Mouse (Mus musculus) hindbrain, embryonic 12.5 days (tissue): ENCODE data around the gene Wnt9b. TPM values are rescaled to one million over a fixed set of nuclear protein-coding genes. Genes with fewer than 3 reads are reported as not detected.
A peak's percentile ranks its signal among the peaks of the same experiment; 100 is the strongest.
"Not testable (repeated sequence)": the region's sequence is repeated elsewhere in the genome, so short reads cannot be mapped to it uniquely, and the experiment has no call there.

Experiments used
- ATAC-seq: fragments of 200-750 bp; cut with Nextera tagmentation; 2 replicates; pipeline ENCODE4 v1.8.0; 2017; ENCODE audit warnings: moderate TSS enrichment; ENCODE audit not compliant: low FRiP score
- H3K27ac ChIP-seq: fragments of 300-500 bp; sonication (generic); 2 replicates; pipeline ENCODE4 v1.5.1; 2016; ENCODE audit warnings: mild to moderate bottlenecking
- H3K27me3 ChIP-seq: fragments of 300-500 bp; sonication (generic); 2 replicates; pipeline ENCODE4 v1.6.1; 2016; ENCODE audit warnings: mild to moderate bottlenecking
- H3K36me3 ChIP-seq: fragments of 300-500 bp; sonication (generic); 2 replicates; pipeline ENCODE4 v1.6.1; 2016; ENCODE audit warnings: mild to moderate bottlenecking
- H3K4me1 ChIP-seq: fragments of 300-500 bp; sonication (generic); 2 replicates; pipeline ENCODE4 v1.6.1; 2016
- H3K4me2 ChIP-seq: fragments of 300-500 bp; sonication (generic); replicated peaks from 2 replicates; pipeline ENCODE4 v1.6.1; 2016; ENCODE audit warnings: mild to moderate bottlenecking
- H3K4me3 ChIP-seq: fragments of 300-500 bp; sonication (generic); 2 replicates; pipeline ENCODE4 v1.5.1; 2016; ENCODE audit warnings: mild to moderate bottlenecking
- H3K9ac ChIP-seq: fragments of 300-500 bp; sonication (generic); 2 replicates; pipeline ENCODE4 v1.6.1; 2016; ENCODE audit warnings: mild to moderate bottlenecking, moderate library complexity
- H3K9me3 ChIP-seq: fragments of 300-500 bp; sonication (generic); replicated peaks from 2 replicates; pipeline ENCODE4 v1.6.1; 2016; ENCODE audit warnings: mild to moderate bottlenecking
- WGBS: fragments of 180-500 bp; shearing (Covaris S2); methylation state at CpG from one replicate; pipeline ENCODE4 v1.1.7; 2016; 5-methylcytosine and 5-hydroxymethylcytosine counted together
- polyA plus RNA-seq: library from polyadenylated mRNA; unstranded; fragments of >200 nt; fragmentation: Nextera tagmentation; extraction: Ambion mirVana; gene quantifications from 2 replicates; pipeline ENCODE4 v1.2.1, GENCODE M21; 2016

The Wnt9b gene
- 0.77 and 0.88 TPM in 2 replicates for polyA plus RNA-seq

DNA sequence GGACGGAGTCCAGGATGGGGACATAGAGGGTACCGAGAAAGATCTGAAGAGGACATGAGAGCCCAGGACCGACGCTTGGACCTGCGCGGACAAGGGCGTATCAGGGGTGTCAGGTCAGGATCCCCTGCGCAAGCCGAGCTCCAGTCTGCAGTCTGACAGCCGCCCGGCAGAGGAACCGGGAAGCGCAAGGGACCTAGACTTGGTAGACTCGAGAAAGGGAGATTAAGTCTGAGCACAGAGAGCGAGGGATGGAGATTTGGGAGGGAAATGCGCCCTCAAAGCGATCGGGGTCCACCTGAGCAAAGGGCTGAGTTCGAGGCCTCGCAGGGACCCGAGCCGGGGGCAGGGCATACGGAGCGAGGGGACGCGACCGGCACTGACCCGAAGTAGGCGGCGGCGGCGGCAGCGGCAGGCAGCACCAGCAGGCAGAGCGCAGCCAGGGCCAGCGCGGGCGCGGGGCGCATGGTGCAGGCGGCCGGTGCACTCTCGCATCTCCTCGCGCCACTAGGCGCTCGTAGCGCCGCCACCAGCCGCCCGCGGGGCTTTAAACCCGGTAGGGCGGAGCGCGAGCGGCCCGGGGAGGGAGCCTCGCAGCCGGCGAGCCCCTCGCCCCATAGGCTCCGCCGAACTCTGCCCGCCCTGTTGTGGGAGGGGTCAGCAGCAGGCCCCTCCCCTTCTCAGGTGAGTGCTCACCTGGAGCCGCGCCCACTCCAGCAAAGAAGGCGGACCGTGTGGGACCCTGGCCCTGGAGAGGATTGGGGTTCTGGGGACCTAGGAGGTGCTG lies at the start of gene Wnt9b:
TSS of gene Wnt9b (minus strand) at position 516 of the 784 bp plus-strand sequence.
- Histone ChIP-seq H3K27ac (no peak within 1 kb of the TSS), H3K9me3 (no peaks in the 10 kb centered on the region), H3K9ac (peak within 1 kb of the TSS; percentile 58), H3K36me3 (no peaks in the 10 kb centered on the region), H3K4me2 (peak within 1 kb of the TSS; percentile 85), H3K4me1 (peaks cover 11% of the 10 kb centered on the region), H3K4me3 (peak within 1 kb of the TSS; percentile 44), H3K27me3 (peaks cover 81% of the 10 kb centered on the region)
- ATAC-seq = no peak
- WGBS = 1% methylated on average over 58 of the region's 68 CpGs

DNA sequence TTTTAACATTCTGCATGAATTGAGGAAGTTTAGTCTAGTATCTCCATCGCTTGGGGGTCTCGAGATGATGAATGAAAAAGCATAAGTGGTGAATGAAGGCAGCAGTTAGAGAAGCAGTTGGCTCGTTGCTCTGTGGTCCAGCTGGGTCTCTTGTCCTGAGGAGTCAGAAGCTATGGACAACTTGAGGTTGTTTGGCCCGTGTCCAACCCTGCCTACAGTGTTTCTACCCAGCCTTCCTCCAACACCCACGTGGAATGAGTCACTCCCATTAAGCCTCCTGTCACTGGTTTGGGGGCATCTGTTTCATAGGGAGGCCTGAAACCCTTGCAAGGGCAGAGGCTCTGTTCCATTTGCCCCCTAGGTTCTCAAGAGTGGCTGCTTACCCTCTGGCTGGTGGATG lies 40.3 kb upstream of the Wnt9b start:
- no peak overlapping the region for H3K9ac ChIP-seq
- no peaks in the 10 kb centered on the region for H3K4me1 ChIP-seq
- no peak overlapping the region for H3K4me2 ChIP-seq
- peaks cover 20% of the 10 kb centered on the region for H3K27me3 ChIP-seq
- no peak overlapping the region for H3K27ac ChIP-seq
- no peaks in the 10 kb centered on the region for H3K36me3 ChIP-seq
- ATAC-seq = no peak
- no peaks in the 10 kb centered on the region for H3K9me3 ChIP-seq
- no peak overlapping the region for H3K4me3 ChIP-seq
- WGBS = 74% methylated on average over 5 of the region's 5 CpGs

DNA sequence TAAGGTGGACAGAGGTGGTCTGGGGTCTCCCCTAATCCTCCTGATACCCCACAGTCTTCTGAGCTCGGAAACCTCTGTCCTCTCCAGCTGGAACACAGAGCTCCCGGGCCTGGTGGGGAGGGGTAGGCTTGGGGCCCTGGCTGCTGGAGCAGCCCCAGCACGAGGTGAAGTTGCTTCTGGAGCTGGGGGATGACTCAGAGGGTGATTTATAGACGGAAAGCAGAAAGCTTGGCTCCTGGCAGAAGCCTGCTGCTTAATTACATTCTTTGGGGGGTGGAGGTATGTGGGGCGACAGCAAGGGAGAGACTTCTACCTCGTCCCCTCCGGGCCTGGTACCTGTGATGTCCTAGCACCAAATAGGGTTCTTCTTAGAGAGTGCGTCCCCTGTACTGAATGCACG lies 30.5 kb upstream of the Wnt9b start:
- H3K9ac ChIP-seq = no peak overlapping the region
- H3K36me3 ChIP-seq = no peaks in the 10 kb centered on the region
- ATAC-seq = no peak
- H3K27me3 ChIP-seq = peaks cover 28% of the 10 kb centered on the region
- no peak overlapping the region for H3K4me2 ChIP-seq
- no peak overlapping the region for H3K27ac ChIP-seq
- peaks cover 8% of the 10 kb centered on the region; the same call in 1 of the 2 replicates for H3K4me1 ChIP-seq
- 67% methylated on average over 9 of the region's 9 CpGs for WGBS
- no peaks in the 10 kb centered on the region for H3K9me3 ChIP-seq
- H3K4me3 ChIP-seq = no peak overlapping the region

DNA sequence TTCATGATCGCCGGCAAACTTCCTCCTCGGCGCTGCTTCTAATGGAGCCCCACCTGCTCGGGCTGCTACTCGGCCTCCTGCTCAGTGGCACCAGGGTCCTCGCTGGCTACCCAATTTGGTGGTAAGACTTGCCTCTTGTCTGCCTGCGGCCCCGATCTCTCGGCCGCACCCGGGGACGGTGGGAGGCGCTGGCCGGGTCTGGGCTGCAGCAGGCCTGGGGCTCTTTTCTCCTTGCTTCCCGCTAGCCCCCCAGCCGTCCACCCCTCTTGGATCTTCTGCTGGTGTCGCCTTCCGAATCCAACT lies 24.6 kb upstream of the Wnt9b start:
- no peaks in the 10 kb centered on the region for H3K36me3 ChIP-seq
- peaks cover 85% of the 10 kb centered on the region for H3K27me3 ChIP-seq
- peak overlapping the region; percentile 75 for H3K4me2 ChIP-seq
- peak overlapping the region; percentile 46 for H3K4me3 ChIP-seq
- under 1% methylated on average over 19 of the region's 19 CpGs for WGBS
- H3K9me3 ChIP-seq = no peaks in the 10 kb centered on the region
- peak overlapping the region; percentile 63 for H3K9ac ChIP-seq
- H3K4me1 ChIP-seq = peaks cover 50% of the 10 kb centered on the region
- H3K27ac ChIP-seq = no peak overlapping the region; the same call in 1 of the 2 replicates
- peak; percentile 27; the same call in 1 of the 2 replicates for ATAC-seq

DNA sequence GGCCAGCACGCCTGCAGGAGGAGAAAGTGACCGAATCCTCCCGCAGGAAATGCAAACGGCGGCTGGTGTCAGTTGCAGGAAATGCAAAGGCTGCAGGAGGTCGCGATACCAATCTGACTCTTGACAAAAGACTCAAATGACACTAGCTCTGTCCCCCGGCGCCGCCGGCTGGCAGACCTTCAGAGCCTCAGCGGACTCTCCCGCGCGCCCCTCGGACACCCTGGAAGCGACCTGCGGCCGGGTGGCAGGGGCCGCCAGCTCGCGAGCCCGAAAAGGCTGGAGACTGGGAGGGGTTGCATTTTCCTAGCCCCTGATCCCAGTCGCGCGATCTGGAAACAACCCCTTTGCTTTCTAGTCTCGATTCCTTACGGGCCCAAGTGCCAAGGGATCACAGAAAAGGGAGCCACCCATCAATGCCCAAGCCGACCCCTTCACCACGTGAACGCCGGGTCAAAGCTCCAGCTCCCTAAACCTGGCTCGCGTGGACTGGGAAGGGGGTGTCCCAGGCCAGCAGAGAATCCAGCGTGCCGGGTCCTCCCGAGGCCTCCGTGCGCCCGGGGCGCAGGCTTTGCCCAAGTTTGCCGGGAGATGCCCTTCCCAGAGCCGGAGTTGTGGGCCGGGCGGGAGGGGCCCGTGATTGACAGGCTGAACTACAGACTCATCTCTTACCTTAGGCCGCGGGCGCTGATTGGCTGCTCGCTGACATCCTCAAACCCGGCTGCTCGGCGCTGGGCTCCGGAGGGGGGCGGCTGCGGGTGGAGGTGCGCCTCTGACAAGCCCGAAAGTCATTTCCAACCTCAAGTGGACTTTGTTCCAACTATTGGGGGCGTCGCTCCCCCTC lies 24.0 kb upstream of the Wnt9b start, which contains the start of gene Wnt3:
TSS of gene Wnt3 (plus strand) at position 764 of the 841 bp plus-strand sequence.
- Histone ChIP-seq H3K9ac (peak within 1 kb of the TSS; percentile 63), H3K27ac (no peak within 1 kb of the TSS; the same call in 1 of the 2 replicates), H3K27me3 (peaks cover 89% of the 10 kb centered on the region), H3K36me3 (no peaks in the 10 kb centered on the region), H3K9me3 (no peaks in the 10 kb centered on the region), H3K4me2 (peak within 1 kb of the TSS; percentile 75), H3K4me3 (peak within 1 kb of the TSS; percentile 46), H3K4me1 (peaks cover 50% of the 10 kb centered on the region)
- peak; percentile 60 for ATAC-seq
- WGBS = under 1% methylated on average over 60 of the region's 60 CpGs

DNA sequence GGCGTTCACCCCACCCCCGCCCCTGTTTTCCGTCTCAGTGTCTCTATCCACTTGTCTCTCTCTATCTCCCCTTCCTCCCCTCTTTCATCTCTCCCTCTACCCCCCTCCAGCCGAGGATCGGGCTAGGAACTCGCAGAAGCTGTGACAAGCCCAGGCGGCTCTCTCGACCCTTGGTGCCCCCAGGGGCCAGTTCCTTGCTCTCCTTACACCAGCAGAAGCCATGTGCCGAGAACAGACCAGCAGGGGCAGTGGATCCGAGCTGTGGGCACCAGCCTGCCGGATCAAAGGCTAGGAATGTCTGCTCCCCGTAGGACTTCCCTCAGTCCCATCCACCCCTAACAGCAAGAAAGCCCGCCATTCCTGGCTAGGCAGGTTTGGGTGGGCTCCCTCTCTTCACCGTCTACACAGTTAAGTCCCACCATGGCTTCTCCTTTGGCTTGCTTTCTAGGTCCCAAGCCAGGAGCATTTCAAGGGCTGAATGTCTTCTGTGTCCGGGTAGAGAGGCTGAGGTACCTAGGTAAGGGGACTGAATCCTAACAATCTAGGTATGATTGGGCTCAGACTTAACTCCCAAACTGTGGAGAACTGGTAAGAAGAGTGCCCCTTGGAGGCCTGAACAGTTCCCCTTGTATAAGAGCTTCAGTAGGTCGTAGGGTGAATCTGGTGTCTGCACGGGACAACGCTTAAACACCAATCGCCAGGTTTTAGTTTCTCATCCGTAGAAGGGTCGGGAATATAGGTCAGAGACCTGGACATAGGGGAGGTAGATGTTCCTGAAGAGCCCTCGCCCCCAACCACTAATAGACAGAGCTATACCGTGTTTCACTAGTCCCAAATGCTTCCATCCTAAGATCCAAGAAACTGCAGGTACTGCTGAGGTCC lies 23.1 kb upstream of the Wnt9b start:
- ATAC-seq = no peak
- Histone ChIP-seq H3K36me3 (no peaks in the 10 kb centered on the region), H3K27me3 (peaks cover 94% of the 10 kb centered on the region), H3K9ac (peak overlapping the region; percentile 61), H3K4me3 (peak overlapping the region; percentile 46), H3K4me2 (peak overlapping the region; percentile 75), H3K27ac (no peak overlapping the region), H3K9me3 (no peaks in the 10 kb centered on the region), H3K4me1 (peaks cover 50% of the 10 kb centered on the region)
- 1% methylated on average over 23 of the region's 23 CpGs for WGBS

DNA sequence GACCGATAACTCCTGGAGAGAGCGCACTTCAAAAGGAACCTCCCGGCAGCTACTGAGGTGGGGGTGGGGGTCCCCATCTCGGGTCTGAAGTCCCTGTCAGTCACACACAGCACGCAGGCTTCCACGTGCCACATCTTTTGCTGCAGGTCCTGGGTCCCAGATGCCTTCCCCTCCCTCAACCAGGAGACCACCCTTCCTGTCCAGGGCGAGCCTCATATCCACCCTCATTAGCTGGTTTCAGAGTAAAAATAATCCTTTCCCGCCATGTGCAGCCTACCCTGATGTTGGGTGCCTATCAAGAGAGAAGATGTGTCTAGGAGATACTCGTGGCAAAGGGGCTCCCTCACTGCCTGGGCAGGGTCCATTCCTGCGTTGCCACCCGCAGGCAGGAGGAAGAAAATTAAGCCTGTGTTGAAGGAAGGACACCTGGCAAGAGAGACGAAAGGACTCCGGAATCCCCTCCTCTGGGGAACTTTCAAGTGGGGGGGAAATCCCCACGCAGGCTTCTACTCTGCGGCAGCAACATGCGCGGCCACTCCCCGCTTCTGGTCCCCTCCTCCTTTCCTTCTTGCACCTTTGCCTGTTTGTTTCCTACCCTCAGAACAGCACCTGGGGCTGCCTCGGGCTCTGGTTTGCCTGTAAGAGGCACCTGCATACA lies 21.7 kb upstream of the Wnt9b start:
- no peak overlapping the region for H3K4me3 ChIP-seq
- no peak overlapping the region for H3K9ac ChIP-seq
- no peak overlapping the region for H3K27ac ChIP-seq
- H3K9me3 ChIP-seq = no peaks in the 10 kb centered on the region
- 1% methylated on average over 19 of the region's 19 CpGs for WGBS
- ATAC-seq = no peak
- H3K27me3 ChIP-seq = peaks cover 85% of the 10 kb centered on the region
- no peaks in the 10 kb centered on the region for H3K36me3 ChIP-seq
- peak overlapping the region; percentile 75 for H3K4me2 ChIP-seq
- peaks cover 43% of the 10 kb centered on the region for H3K4me1 ChIP-seq

DNA sequence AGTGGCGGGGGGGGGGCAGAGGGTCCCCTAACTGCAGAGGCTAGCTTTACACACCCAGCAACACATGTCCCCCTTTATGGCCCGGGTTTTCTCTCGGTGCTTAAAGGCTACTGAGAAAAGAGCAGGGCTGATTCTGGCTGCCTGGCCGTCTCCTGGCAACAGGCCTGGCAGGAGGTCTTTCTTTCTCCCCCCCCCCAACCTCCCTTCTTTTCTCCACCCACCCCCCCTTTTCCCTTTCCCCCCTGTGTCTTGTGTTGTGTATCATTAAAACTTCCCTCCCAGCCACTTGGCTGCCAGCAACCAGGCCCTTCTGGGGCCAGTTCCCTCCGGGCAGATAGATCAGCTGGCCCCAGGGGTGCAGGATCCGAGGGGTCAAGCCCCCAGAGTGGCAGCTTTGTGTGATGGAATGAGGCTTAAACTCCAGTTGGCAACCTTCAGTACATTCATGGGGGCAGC lies 16.0 kb upstream of the Wnt9b start:
- Histone ChIP-seq H3K9ac (0 out of 2 replicates have a peak overlapping the region, but pooled peaks have one; percentile 41), H3K27me3 (peaks cover 36% of the 10 kb centered on the region), H3K4me2 (0 out of 2 replicates have a peak overlapping the region, but pooled peaks have one; percentile 17), H3K4me3 (no peak overlapping the region), H3K4me1 (peaks cover 17% of the 10 kb centered on the region), H3K36me3 (no peaks in the 10 kb centered on the region), H3K9me3 (no peaks in the 10 kb centered on the region), H3K27ac (no peak overlapping the region; the same call in 1 of the 2 replicates)
- ATAC-seq = peak; percentile 62; the same call in 1 of the 2 replicates
- 2% methylated on average over 6 of the region's 6 CpGs for WGBS

DNA sequence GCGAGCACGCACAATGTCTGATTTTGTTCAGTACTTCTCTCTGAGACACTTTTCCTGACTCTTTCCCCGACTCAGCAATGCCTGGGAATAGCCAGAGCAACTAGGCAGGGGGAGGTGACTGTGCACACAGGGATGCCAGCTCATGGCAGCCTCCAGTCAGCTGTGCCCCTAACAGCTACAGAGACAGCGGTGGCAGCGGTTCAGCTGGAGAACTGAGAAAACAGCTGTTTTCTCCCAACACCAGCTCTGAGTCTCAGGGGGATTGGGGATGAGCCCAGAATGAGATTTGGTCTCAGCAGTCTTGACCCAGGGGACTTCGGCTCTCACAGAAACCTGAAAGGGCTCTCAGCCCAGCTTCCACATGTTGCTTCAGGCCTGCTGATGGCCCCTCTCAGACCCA lies 15.0 kb upstream of the Wnt9b start:
- Histone ChIP-seq H3K4me3 (no peak overlapping the region), H3K4me1 (peaks cover 15% of the 10 kb centered on the region), H3K9ac (no peak overlapping the region), H3K27me3 (peaks cover 33% of the 10 kb centered on the region), H3K9me3 (no peaks in the 10 kb centered on the region), H3K27ac (peak overlapping the region; percentile 7; the same call in 1 of the 2 replicates), H3K36me3 (no peaks in the 10 kb centered on the region), H3K4me2 (no peak overlapping the region)
- WGBS = 36% methylated on average over 6 of the region's 6 CpGs
- ATAC-seq = no peak

DNA sequence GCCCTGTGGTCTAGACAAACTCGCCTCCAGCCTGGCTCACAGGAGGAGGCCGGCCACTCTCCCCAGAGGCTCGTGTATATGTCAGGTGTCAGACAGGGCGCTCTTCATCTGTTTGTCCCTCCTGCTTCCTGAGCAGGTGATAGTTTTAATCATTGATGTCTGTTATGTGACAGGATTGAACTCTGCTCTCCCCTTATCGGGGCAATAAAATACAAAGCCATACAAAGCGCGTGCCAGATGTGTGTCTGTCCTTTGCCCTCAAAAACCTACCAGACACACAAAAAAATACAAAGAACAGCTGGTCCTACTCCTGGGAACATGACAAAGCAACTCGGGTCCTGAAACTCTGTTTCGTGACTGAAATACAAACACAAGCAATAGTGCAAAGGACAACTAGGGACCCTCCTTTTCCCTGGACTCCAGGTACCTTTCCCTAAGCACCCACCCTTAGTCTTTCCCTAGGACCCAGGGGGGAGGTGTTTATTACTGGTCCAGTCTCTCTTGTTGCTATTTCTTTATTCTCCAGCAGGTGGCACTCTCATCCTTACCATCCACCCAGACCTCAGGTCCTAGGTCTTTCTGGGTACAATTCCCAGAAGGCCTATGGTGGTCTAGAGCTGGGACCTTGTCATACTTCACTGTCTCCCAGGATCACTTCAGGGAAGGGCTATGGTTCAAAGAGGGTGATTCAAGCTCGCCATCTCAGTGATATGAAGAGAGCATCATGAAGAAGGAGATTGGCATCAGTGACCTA lies 14.0 kb upstream of the Wnt9b start:
- Histone ChIP-seq H3K27ac (no peak overlapping the region), H3K36me3 (no peaks in the 10 kb centered on the region), H3K4me2 (no peak overlapping the region), H3K4me3 (no peak overlapping the region), H3K4me1 (peaks cover 15% of the 10 kb centered on the region), H3K9ac (no peak overlapping the region), H3K9me3 (no peaks in the 10 kb centered on the region), H3K27me3 (peaks cover 29% of the 10 kb centered on the region)
- WGBS = 30% methylated on average over 10 of the region's 10 CpGs
- ATAC-seq = peak; percentile 65

DNA sequence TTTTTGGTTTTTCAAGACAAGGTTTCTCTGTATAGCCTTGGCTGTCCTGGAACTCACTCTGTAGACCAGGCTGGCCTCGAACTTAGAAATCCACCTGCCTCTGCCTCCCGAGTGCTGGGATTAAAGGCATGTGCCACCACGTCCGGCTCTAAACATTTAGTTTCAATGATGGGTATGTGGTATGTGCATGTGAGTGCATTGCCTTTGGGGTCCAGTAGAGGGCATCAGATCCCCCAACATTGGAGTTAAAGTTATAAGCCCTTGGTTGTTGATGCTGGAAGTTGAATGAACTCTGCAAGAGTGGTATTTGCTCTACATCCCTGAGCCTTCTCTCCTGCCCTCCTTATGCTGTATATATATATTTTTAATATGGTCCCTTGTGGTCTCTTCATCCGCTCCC lies 11.3 kb upstream of the Wnt9b start:
- not testable (repeated sequence) for H3K27ac ChIP-seq, ATAC-seq, H3K9me3 ChIP-seq, H3K4me3 ChIP-seq, H3K36me3 ChIP-seq, H3K4me2 ChIP-seq, H3K9ac ChIP-seq
- Histone ChIP-seq H3K4me1 (peaks cover 14% of the 10 kb centered on the region), H3K27me3 (peaks cover 20% of the 10 kb centered on the region)
- WGBS = 91% methylated on average over 5 of the region's 5 CpGs
